Mouse (Mus musculus) bone marrow macrophage, adult 2 months (primary cell): ENCODE results near the gene Tshz2.

ENCODE experiments used
- CTCF ChIP-seq: IDR thresholded peaks from 2 replicates; pipeline ENCODE4 v1.5.1; 2012; ENCODE audit warnings: low read depth, mild to moderate bottlenecking, low read length, moderate library complexity
- POLR2A ChIP-seq: IDR thresholded peaks from 2 replicates; pipeline ENCODE4 v1.6.1; 2012; ENCODE audit warnings: mild to moderate bottlenecking, low read depth, low read length, borderline replicate concordance

DNA sequence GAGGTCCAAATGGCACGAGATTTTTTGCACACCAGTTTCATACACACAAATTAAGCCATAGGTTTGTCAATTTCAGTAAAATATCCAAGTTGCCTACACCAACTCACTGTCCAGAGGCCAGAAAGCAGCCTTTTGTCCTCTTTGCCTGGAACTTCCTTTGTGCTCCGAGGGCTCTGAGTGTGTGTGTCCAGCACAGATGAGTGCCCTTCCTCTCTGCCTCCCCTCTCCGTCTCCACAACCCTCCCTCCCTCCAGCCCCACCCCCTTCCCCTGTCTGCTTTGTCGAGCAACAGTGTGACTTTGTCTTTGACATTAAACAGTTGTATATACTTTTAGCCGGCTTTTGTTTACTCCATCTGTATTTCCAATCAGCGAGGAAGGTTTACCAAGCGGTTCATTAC is 201.8 kb downstream of the Tshz2 start:
- TF ChIP-seq CTCF (no peak), POLR2A (no peak)
